Mouse (Mus musculus) lung, postnatal 25 days (tissue): Measurements from ENCODE around the gene Evl.

Experiments
- DNase-seq: peaks from one replicate; pipeline ENCODE4 v3.0.0; 2022; ENCODE audit warnings: low spot score

Evl gene

DNA sequence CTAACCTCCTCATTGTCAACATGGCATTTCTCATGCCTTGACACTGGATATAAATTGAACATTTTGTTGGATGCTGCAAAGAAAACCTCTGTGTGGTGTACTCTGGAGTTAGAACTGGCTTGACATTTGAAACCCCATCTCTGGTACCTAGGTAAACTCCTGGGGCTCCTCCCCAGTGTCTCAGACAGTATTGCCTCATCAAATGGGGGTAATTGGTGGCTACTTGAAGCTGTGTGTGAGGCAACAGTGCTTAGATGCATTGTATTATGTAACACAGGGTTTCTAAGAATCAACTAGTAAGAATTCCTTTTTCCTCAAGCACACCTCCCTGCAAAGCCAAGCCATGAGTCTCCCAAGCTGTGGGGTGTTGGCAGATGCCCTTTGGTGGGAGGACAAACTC, 93.3 kb downstream of the Evl start:
- peak; percentile 54 for DNase-seq

DNA sequence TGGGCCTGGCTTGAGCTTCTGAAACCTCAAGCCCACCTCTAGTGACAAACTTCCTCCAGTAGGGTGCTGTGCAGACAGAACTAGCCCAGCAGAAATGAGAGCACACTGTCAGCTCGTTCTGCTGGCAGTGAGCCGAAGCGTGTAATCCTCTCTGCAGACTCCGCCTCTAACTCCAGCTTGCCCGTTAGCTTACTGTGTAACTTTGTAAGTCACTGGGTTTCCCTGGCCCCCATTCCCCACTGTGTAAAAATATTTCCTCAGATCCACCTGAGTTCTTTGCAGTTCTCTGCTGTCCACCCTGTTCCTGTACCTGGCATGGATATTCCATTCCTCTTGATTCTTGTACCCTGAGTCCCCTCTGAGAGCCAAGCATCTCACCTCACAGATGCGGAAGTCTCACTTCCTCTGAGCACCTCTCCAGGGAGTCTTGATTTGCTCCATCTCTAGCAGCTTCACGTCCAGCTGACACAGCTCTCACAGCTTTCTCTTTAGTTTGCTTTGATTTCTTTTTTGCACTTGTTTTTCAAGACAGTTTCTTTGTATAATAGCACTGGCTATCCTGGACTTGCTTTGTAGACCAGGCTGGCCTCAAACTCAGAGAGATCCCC, 96.6 kb downstream of the Evl start:
- DNase-seq: peak; percentile 41

DNA sequence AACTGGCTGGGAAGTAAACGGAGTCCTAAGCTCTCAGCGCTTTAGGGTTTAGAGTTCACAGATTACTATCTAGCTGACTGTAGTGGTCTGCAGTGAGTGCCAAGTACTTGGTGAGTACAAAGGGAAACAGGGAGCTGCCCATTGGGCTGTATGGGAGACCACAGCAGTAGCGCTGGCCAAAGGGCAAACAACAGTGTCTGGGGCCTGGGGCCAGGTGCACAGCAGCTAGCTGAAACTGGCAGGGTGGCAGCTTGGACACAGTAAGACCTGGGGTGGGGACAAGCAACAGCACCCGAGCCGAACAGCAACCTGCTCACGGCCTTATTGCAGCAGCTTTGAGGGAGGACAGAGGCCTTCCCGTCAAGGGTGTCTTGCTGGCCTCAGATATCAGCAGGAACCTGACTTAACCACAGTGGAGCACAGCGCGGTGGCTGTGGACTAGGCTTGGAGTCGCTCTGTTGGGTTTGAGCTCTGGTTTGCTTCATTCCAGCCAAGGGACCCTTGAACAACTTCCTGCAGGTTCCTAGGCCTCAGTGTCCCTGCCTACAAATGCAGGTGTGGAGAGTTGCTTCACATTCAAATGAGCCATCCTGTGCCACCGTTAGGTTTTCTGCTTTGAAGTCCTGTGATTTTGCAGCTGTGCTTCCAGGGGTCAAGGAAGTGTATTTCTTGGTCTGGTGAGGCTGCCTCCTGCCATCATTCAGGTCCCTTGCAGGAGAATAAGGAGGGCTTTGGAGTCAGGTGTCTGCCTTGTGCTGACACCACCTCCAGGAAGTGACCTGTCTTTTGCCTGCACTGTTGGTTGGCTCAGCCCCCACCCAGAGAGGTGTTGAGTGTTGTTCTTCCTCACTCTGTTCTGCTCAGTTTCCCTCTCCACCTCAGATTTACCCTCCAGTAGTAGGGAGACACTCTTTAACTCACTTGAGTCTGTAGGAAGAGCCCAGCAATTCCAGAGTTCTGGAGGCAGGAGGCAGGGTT, 99.1 kb downstream of the Evl start:
- DNase-seq: no peak

- peak; percentile 71 for DNase-seq
Measured at GRCm38 (mm10) chr12:108657350-108657749, 102.8 kb downstream of the Evl start.

GRCm38 (mm10) chr12:108668606-108669235, 114.2 kb downstream of the Evl start:
- DNase-seq: peak; percentile 45

DNA sequence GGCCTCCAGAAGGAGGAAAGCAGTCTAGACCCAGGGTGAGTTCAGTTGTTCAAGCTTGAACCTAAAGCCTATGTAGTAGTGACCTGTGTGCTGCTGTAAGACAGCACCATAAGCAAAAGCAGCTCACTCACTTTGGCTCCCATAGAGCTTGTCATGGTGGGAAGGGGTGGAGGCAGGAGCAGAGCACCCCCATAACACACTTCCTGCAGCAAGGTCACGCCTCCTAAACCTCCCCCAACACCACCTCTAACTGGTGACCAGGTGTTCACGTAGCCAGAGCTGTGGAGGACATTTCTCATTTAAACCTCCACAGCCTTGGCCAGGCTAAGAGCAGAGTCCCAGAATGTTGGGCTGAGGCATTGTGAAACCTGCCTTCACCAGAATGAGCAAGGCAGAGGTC, 117.0 kb downstream of the Evl start:
- DNase-seq: no peak

GRCm38 (mm10) chr12:108672908-108673307, 118.4 kb downstream of the Evl start:
- no peak for DNase-seq

DNA sequence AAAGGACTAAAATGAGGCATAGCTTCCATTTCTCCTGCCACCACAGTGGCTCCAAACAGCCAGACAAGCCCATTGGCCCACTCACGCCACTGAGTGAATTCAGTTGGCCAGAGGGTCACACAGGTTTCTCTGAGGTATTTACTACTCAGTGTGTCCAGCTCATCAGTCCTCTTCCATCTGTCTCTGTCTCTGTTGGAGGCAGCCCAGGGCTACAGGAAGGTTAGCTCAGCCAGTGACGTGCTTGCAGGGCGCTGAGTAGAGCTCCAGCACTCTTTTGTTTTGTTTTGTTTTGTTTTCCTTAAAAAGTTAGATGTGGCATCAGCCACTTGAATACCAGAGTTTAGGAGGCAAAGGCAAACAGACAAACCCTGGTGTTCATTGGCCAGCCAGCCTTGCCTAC, 119.0 kb downstream of the Evl start:
- DNase-seq: no peak

- peak; percentile 78 for DNase-seq
Measured at GRCm38 (mm10) chr12:108674502-108674901, 120.0 kb downstream of the Evl start.

DNA sequence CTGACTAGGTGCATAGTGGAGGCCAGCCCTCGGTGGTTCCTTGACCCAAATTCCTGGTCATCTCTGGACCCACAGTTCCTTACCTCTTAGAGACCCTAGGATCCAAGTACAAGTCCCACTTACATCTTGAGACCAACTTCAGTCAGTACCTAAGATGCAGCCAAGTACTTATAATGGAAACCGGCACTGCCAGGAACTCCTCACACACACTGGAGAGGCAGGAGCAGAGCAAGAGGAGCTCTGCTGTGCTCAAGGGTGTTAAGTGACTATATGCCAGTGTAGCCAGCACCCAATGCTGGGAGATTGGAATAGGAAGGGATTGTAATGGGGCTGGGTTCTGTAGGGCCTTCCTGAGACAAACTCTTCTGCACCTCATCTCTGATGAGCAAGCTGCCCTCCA, 120.4 kb downstream of the Evl start:
- DNase-seq: peak; percentile 32

- DNase-seq: no peak
Measured at GRCm38 (mm10) chr12:108675614-108676401, 121.3 kb downstream of the Evl start.

GRCm38 (mm10) chr12:108677116-108677515, 122.6 kb downstream of the Evl start:
- no peak for DNase-seq

- no peak for DNase-seq
Measured at GRCm38 (mm10) chr12:108678366-108678765, 123.8 kb downstream of the Evl start.

- no peak for DNase-seq
Measured at GRCm38 (mm10) chr12:108680861-108681260, 126.3 kb downstream of the Evl start.

GRCm38 (mm10) chr12:108682240-108683023, 127.9 kb downstream of the Evl start:
- peak; percentile 23 for DNase-seq

- peak; percentile 23 for DNase-seq
Measured at GRCm38 (mm10) chr12:108686463-108686862, 131.9 kb downstream of the Evl start.

DNA sequence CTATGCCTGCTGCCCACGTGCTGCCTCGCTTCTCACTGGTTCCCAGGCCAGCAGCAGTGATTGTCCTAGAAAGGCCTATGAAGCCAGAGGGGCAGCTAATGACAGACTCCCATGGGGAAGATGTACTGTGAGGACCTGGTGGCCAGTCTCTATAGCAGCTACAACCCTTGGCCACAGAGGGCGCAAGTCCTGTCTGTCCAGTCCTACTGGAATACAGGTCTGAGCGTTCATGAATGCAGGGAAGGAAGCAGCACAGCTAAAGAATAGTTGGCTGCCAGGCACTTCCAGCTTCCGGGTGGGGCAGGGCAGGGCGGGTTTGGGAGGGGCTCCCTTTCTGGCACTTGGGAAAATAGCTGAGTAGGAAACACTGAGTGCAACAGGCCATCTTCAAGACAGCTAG, 132.4 kb downstream of the Evl start:
- DNase-seq: peak; percentile 38

DNA sequence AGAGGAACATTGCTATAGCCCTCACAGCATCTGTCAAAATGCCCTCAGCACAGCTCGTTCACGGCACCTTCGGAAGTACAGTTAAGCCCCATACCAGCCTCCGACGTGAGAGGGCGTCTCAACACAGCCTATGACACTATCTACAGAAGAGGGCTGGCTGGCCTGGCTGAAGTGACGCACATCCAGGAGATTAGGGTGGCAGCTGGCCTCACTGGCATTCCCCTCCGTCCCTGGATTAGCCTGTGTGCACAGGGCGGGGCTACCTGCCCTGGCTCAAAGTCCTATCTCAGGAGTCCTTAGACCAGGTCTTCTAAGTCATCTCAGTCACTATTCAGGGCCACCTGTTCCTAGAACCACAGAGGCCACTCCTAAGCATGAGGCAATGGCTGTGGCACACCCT, 134.6 kb downstream of the Evl start:
- no peak for DNase-seq

GRCm38 (mm10) chr12:108690529-108690928, 136.0 kb downstream of the Evl start:
- DNase-seq: no peak

- DNase-seq: no peak
Measured at GRCm38 (mm10) chr12:108693592-108693991, 139.1 kb downstream of the Evl start.

GRCm38 (mm10) chr12:108694223-108694622, 139.7 kb downstream of the Evl start:
- DNase-seq: no peak
